Mouse (Mus musculus): ENCODE measurements around the gene Gpr108. TPM values are rescaled to one million over a fixed set of nuclear protein-coding genes. Genes with fewer than 3 reads are reported as not detected.

The Gpr108 gene
- polyA plus RNA-seq, 1 experiment: 34.1 TPM

DNA sequence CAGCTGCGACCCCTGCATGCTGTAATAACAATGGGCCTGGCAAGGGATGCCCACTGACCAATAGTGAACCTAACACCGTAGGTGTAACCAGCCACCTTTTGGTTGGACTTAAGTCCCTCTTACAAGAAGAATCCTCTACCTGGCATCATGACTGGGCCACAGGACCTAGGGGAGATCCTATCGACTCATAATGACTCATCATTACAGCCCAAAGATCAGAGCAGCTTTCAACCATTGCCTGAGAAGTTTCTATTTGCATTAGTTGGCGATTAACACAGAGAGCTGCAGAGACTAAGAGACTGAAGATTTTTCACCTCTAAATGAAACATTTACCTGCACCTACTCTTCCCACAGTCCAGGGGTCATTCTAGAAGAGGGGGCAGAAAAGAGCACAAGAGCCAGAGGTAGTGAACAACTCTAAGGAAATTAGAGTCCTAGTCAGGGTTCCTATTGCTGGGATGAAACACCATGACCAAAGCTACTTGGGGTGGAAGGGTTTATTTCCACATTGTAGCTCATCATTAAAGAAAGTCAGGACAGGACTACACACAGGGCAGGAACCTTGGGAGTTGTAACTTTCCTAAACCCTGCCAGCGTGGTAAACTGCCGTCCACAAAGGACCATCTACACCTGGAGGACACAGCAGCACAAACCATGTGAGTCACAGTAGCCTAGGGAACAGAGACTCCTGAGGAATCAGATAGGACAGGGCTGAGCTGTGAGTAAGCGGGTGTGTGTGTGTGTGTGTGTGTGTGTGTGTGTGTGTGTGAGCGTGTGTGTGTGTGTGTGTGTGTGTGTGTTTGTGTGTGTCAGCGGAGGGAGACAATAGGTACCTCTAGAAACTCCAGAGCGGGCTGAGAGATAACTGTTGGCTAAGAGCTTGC is 46.2 kb downstream of the Gpr108 start:
- H3K27ac ChIP-seq (ENCODE audit: control insufficient read depth, insufficient read depth, low read depth, low read length): no peak overlapping the region
- no peaks in the 10 kb centered on the region for H3K36me3 ChIP-seq (ENCODE audit: control insufficient read depth, insufficient read depth, low read length)
- no peaks in the 10 kb centered on the region for H3K27me3 ChIP-seq (ENCODE audit: control insufficient read depth, insufficient read depth, low read length)
- TF ChIP-seq POLR2A (IDR thresholded peaks at IDR 0.05; ENCODE audit: control insufficient read depth, low read depth, low read length) (no peak), CTCF (IDR thresholded peaks at IDR 0.05; ENCODE audit: control insufficient read depth, insufficient read depth, insufficient replicate concordance, low read depth, low read length) (no peak)
- no peaks in the 10 kb centered on the region for H3K4me1 ChIP-seq (ENCODE audit: control insufficient read depth, insufficient read depth, low read length)
- no peak overlapping the region for H3K4me3 ChIP-seq (ENCODE audit: control insufficient read depth, low read depth, low read length)

DNA sequence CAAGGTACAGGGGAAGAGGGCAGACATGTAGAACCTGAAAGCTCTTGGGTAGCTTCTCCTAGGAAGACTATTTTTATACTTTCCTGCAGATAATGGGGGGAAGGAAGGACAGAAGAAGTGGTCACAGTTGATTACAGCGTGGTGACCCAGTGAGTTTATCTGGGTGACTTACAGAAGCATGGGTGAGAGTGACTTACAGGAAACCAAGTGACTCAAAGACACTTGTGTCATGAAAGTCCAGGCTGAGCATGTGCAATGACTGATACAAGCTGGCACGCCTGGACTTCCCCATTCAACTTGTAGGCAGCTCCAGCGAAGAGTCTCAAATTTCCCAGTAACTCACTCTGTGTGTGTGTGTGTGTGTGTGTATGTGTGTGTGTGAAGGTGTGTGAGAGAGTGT is 50.0 kb downstream of the Gpr108 start:
- TF ChIP-seq POLR2A (IDR thresholded peaks at IDR 0.05; ENCODE audit: control insufficient read depth, low read depth, low read length): no peak
- no peak for TF ChIP-seq CTCF (IDR thresholded peaks at IDR 0.05; ENCODE audit: control insufficient read depth, insufficient read depth, insufficient replicate concordance, low read depth, low read length)
- Histone ChIP-seq H3K4me3 (ENCODE audit: control insufficient read depth, low read depth, low read length) (no peak overlapping the region), H3K27ac (ENCODE audit: control insufficient read depth, insufficient read depth, low read depth, low read length) (no peak overlapping the region), H3K4me1 (ENCODE audit: control insufficient read depth, insufficient read depth, low read length) (no peaks in the 10 kb centered on the region), H3K27me3 (ENCODE audit: control insufficient read depth, insufficient read depth, low read length) (no peaks in the 10 kb centered on the region), H3K36me3 (ENCODE audit: control insufficient read depth, insufficient read depth, low read length) (no peaks in the 10 kb centered on the region)

- Histone ChIP-seq H3K4me3 (ENCODE audit: control insufficient read depth, low read depth, low read length) (no peak overlapping the region), H3K36me3 (ENCODE audit: control insufficient read depth, insufficient read depth, low read length) (no peaks in the 10 kb centered on the region), H3K27ac (ENCODE audit: control insufficient read depth, insufficient read depth, low read depth, low read length) (no peak overlapping the region), H3K27me3 (ENCODE audit: control insufficient read depth, insufficient read depth, low read length) (no peaks in the 10 kb centered on the region), H3K4me1 (ENCODE audit: control insufficient read depth, insufficient read depth, low read length) (peaks cover 3% of the 10 kb centered on the region)
- TF ChIP-seq CTCF (IDR thresholded peaks at IDR 0.05; ENCODE audit: control insufficient read depth, insufficient read depth, insufficient replicate concordance, low read depth, low read length): no peak
These were observed 52.8 kb downstream of the Gpr108 start for GRCm38 (mm10) chr17:57195326-57196010.

DNA sequence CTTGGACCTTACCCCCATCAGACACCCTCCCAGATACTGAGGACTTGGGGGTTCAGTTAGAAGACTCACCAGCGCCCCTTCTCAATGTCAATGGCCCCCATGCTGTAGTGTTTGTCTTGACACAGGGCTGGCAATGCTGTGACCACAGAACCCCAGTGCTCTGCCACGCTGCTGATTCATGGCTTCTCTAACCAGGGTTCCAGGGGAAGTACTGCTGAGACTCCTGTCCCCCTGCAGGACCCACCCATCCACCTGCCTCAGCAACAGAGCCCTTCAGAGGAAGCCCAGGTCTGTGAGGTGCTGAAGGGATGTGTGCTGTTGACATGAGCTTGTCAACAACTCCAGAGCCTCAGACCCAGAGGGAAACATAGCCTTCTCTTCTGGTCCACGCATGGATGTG is 53.5 kb downstream of the Gpr108 start:
- no peak overlapping the region for H3K27ac ChIP-seq (ENCODE audit: control insufficient read depth, insufficient read depth, low read depth, low read length)
- TF ChIP-seq CTCF (IDR thresholded peaks at IDR 0.05; ENCODE audit: control insufficient read depth, insufficient read depth, insufficient replicate concordance, low read depth, low read length) (no peak), POLR2A (IDR thresholded peaks at IDR 0.05; ENCODE audit: control insufficient read depth, low read depth, low read length) (no peak)
- peaks cover 6% of the 10 kb centered on the region for H3K4me1 ChIP-seq (ENCODE audit: control insufficient read depth, insufficient read depth, low read length)
- H3K36me3 ChIP-seq (ENCODE audit: control insufficient read depth, insufficient read depth, low read length): no peaks in the 10 kb centered on the region
- H3K4me3 ChIP-seq (ENCODE audit: control insufficient read depth, low read depth, low read length): no peak overlapping the region
- H3K27me3 ChIP-seq (ENCODE audit: control insufficient read depth, insufficient read depth, low read length): no peaks in the 10 kb centered on the region

DNA sequence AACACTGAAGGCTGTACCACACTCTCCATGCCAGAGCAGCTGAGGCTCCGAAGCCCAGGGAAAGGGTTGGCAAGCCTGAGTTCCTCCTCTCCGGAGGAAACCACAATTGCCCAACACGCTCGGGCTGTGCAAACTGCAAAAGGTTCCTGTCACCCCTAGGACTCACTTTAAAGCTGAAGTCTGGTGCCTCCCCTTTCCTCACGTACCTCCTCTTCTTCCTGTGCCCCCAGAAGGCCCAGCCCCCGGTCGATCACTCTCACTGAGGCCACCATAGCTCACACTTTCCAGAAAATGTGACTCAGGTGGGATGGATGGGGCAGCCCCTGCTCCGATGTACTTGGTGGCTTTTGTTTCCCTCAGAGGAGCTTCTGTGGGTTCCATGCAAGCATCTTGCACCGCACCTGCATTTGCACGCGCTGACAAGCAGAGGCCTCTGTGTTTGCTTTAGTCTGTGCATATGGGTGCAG is 54.2 kb downstream of the Gpr108 start, which contains the start of gene Tnfsf14:
Tnfsf14 (minus strand) TSS at position 137 of the 467 bp plus-strand sequence.
- H3K4me1 ChIP-seq (ENCODE audit: control insufficient read depth, insufficient read depth, low read length): peaks cover 6% of the 10 kb centered on the region
- no peaks in the 10 kb centered on the region for H3K36me3 ChIP-seq (ENCODE audit: control insufficient read depth, insufficient read depth, low read length)
- H3K27ac ChIP-seq (ENCODE audit: control insufficient read depth, insufficient read depth, low read depth, low read length): no peak within 1 kb of the TSS
- H3K27me3 ChIP-seq (ENCODE audit: control insufficient read depth, insufficient read depth, low read length): no peaks in the 10 kb centered on the region
- no peak within 1 kb of the TSS for H3K4me3 ChIP-seq (ENCODE audit: control insufficient read depth, low read depth, low read length)
- TF ChIP-seq POLR2A (IDR thresholded peaks at IDR 0.05; ENCODE audit: control insufficient read depth, low read depth, low read length) (no peak), CTCF (IDR thresholded peaks at IDR 0.05; ENCODE audit: control insufficient read depth, insufficient read depth, insufficient replicate concordance, low read depth, low read length) (no peak)

GRCm38 (mm10) chr17:57188510-57189192 is 59.6 kb downstream of the Gpr108 start:
- no peaks in the 10 kb centered on the region for H3K36me3 ChIP-seq (ENCODE audit: control insufficient read depth, insufficient read depth, low read length)
- no peak for TF ChIP-seq CTCF (IDR thresholded peaks at IDR 0.05; ENCODE audit: control insufficient read depth, insufficient read depth, insufficient replicate concordance, low read depth, low read length)
- TF ChIP-seq POLR2A (IDR thresholded peaks at IDR 0.05; ENCODE audit: control insufficient read depth, low read depth, low read length): no peak
- H3K27ac ChIP-seq (ENCODE audit: control insufficient read depth, insufficient read depth, low read depth, low read length): no peak overlapping the region
- no peaks in the 10 kb centered on the region for H3K27me3 ChIP-seq (ENCODE audit: control insufficient read depth, insufficient read depth, low read length)
- no peak overlapping the region for H3K4me3 ChIP-seq (ENCODE audit: control insufficient read depth, low read depth, low read length)
- H3K4me1 ChIP-seq (ENCODE audit: control insufficient read depth, insufficient read depth, low read length): peaks cover 6% of the 10 kb centered on the region

DNA sequence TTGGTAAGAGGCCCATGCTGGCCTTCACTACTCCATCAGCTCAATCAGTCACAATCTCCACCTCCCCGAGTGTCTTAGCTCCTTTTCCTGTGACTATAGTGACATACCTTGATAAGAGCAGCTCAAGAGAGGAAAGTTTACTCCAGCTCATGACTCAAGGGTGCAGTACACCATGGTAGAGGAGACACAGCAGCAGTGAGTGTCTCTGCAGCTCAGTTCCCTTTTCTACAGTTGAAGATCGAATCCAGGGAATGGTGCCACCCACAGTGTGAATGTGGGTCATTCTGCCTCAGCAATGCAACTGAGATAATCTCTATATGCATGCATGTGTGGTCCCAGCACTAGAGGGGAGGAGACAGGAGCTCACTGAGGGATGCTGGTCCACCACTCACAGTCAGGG is 62.6 kb downstream of the Gpr108 start:
- TF ChIP-seq POLR2A (IDR thresholded peaks at IDR 0.05; ENCODE audit: control insufficient read depth, low read depth, low read length) (no peak), CTCF (IDR thresholded peaks at IDR 0.05; ENCODE audit: control insufficient read depth, insufficient read depth, insufficient replicate concordance, low read depth, low read length) (no peak)
- Histone ChIP-seq H3K4me1 (ENCODE audit: control insufficient read depth, insufficient read depth, low read length) (peaks cover 4% of the 10 kb centered on the region), H3K27ac (ENCODE audit: control insufficient read depth, insufficient read depth, low read depth, low read length) (no peak overlapping the region), H3K27me3 (ENCODE audit: control insufficient read depth, insufficient read depth, low read length) (no peaks in the 10 kb centered on the region), H3K4me3 (ENCODE audit: control insufficient read depth, low read depth, low read length) (no peak overlapping the region), H3K36me3 (ENCODE audit: control insufficient read depth, insufficient read depth, low read length) (no peaks in the 10 kb centered on the region)

Other genes starting within 250 kb of the Gpr108 start
- not detected in 2 replicates for gene Pspn, start 248.4 kb downstream of the Gpr108 start, polyA plus RNA-seq (2012; rRNA removed)
- 175 and 195 TPM in 2 replicates for gene Gtf2f1, start 237.2 kb downstream of the Gpr108 start, polyA plus RNA-seq (2012; rRNA removed)
- 19.7 and 21.3 TPM in 2 replicates for gene Gm17949, start 237.0 kb downstream of the Gpr108 start, polyA plus RNA-seq (2012; rRNA removed)
- 45.2 and 45.9 TPM in 2 replicates for gene Khsrp, start 216.9 kb downstream of the Gpr108 start, polyA plus RNA-seq (2012; rRNA removed)
- gene Slc25a41, start 206.8 kb downstream of the Gpr108 start, polyA plus RNA-seq (2012; rRNA removed): 45.5 and 48.0 TPM in 2 replicates
- 2.4 and 4.3 TPM in 2 replicates for gene Crb3, start 189.3 kb downstream of the Gpr108 start, polyA plus RNA-seq (2012; rRNA removed)
- 8.8 and 8.9 TPM in 2 replicates for gene Slc25a23, start 188.6 kb downstream of the Gpr108 start, polyA plus RNA-seq (2012; rRNA removed)
- gene Dennd1c, start 169.9 kb downstream of the Gpr108 start, polyA plus RNA-seq (2012; rRNA removed): 0.35 and 0.41 TPM in 2 replicates
- 0.06 and 0.08 TPM in 2 replicates for gene Tubb4a, start 160.7 kb downstream of the Gpr108 start, polyA plus RNA-seq (2012; rRNA removed)
- 0.10 TPM in 1 of 2 replicates, not detected in the other for gene Tnfsf9, start 143.1 kb downstream of the Gpr108 start, polyA plus RNA-seq (2012; rRNA removed)
- not detected in 2 replicates for gene Cd70, start 98.7 kb downstream of the Gpr108 start, polyA plus RNA-seq (2012; rRNA removed)
- gene Tnfsf14, start 54.3 kb downstream of the Gpr108 start, polyA plus RNA-seq (2012; rRNA removed): not detected in 2 replicates
- gene C3, start 20.3 kb downstream of the Gpr108 start, polyA plus RNA-seq (2012; rRNA removed): 6.3 and 12.4 TPM in 2 replicates
- 4.5 and 5.6 TPM in 2 replicates for gene Trip10, start 1.0 kb upstream of the Gpr108 start, polyA plus RNA-seq (2012; rRNA removed)
- 7.4 and 8.4 TPM in 2 replicates for gene Vav1, start 30.7 kb upstream of the Gpr108 start, polyA plus RNA-seq (2012; rRNA removed)
- gene Adgre1, start 110.2 kb upstream of the Gpr108 start, polyA plus RNA-seq (2012; rRNA removed): 1.9 and 2.6 TPM in 2 replicates

All from testis, adult 2 months (tissue).